Mouse (Mus musculus) C2C12 (cell line): ENCODE results near the gene Plcxd3.
"Not testable (repeated sequence)": the region's sequence is repeated elsewhere in the genome, so short reads cannot be mapped to it uniquely, and the experiment has no call there.

Experiments used
- CTCF ChIP-seq: IDR thresholded peaks from one replicate; pipeline ENCODE4 v1.5.1; 2011; ENCODE audit not compliant: control insufficient read depth, insufficient read depth, insufficient read length
- USF1 ChIP-seq: IDR thresholded peaks from one replicate; pipeline ENCODE4 v1.6.1; 2011; ENCODE audit warnings: low read depth, mild to moderate bottlenecking, control low read depth, moderate library complexity

- not testable (repeated sequence) for TF ChIP-seq USF1, CTCF
Measured at GRCm38 (mm10) chr15:4595521-4595920, 220.2 kb downstream of the Plcxd3 start.
